Mouse (Mus musculus) liver, embryonic 13.5 days (tissue): Measurements from ENCODE around the gene Mrpl52. TPM values are rescaled to one million over a fixed set of nuclear protein-coding genes. Genes with fewer than 3 reads are reported as not detected.

Experiments used
- ATAC-seq: fragments of 200-750 bp; cut with Nextera tagmentation; 2 replicates; pipeline ENCODE4 v1.8.0; 2017; ENCODE audit warnings: low read depth, mild to moderate bottlenecking, moderate number of reproducible peaks, moderate library complexity
- DNase-seq: peaks from one replicate; pipeline ENCODE4 v3.0.0; 2022
- H3K27ac ChIP-seq: fragments of 300-500 bp; sonication (generic); 2 replicates; pipeline ENCODE4 v1.5.1; 2015; ENCODE audit warnings: moderate library complexity, mild to moderate bottlenecking, inconsistent platforms
- H3K27me3 ChIP-seq: fragments of 300-500 bp; sonication (generic); 2 replicates; pipeline ENCODE4 v1.6.1; 2015; ENCODE audit warnings: mild to moderate bottlenecking, inconsistent platforms
- H3K36me3 ChIP-seq: fragments of 300-500 bp; sonication (generic); 2 replicates; pipeline ENCODE4 v1.6.1; 2015; ENCODE audit warnings: mild to moderate bottlenecking, inconsistent platforms
- H3K4me1 ChIP-seq: fragments of 300-500 bp; sonication (generic); replicated peaks from 2 replicates; pipeline ENCODE4 v1.6.1; 2015; ENCODE audit warnings: inconsistent platforms
- H3K4me2 ChIP-seq: fragments of 300-500 bp; sonication (generic); 2 replicates; pipeline ENCODE4 v1.6.1; 2015; ENCODE audit warnings: inconsistent platforms, mild to moderate bottlenecking, moderate library complexity
- H3K4me3 ChIP-seq: fragments of 300-500 bp; sonication (generic); replicated peaks from 2 replicates; pipeline ENCODE4 v1.5.1; 2015; ENCODE audit warnings: mild to moderate bottlenecking, inconsistent platforms
- H3K9ac ChIP-seq: fragments of 300-500 bp; sonication (generic); 2 replicates; pipeline ENCODE4 v1.6.1; 2015; ENCODE audit warnings: mild to moderate bottlenecking, inconsistent platforms
- H3K9me3 ChIP-seq: fragments of 300-500 bp; sonication (generic); replicated peaks from 2 replicates; pipeline ENCODE4 v1.6.1; 2016; ENCODE audit warnings: inconsistent platforms
- WGBS: fragments of 180-500 bp; shearing (Covaris S2); methylation state at CpG from one replicate; pipeline ENCODE4 v1.1.7; 2015; ENCODE audit not compliant: insufficient replicate concordance; 5-methylcytosine and 5-hydroxymethylcytosine counted together
- polyA plus RNA-seq: library from polyadenylated mRNA; unstranded; fragments of >200 nt; fragmentation: Nextera tagmentation; extraction: Ambion mirVana; gene quantifications from 2 replicates; pipeline ENCODE4 v1.2.1, GENCODE M21; 2015

Mrpl52 gene
- polyA plus RNA-seq, 1 experiment from 2014 or later = 244 TPM

GRCm38 (mm10) chr14:54426003-54426688 is 563 bp upstream of the Mrpl52 start:
- Histone ChIP-seq H3K27ac (peak overlapping the region; percentile 84), H3K4me1 (peaks cover 73% of the 10 kb centered on the region), H3K27me3 (peaks cover 21% of the 10 kb centered on the region), H3K9ac (peak overlapping the region; percentile 83), H3K4me3 (peak overlapping the region; percentile 82), H3K36me3 (peaks cover 20% of the 10 kb centered on the region), H3K4me2 (peak overlapping the region; percentile 73), H3K9me3 (no peaks in the 10 kb centered on the region)
- no peak for DNase-seq
- no peak for ATAC-seq
- 27% methylated on average over 14 of the region's 14 CpGs for WGBS

GRCm38 (mm10) chr14:54427696-54428095 is 987 bp downstream of the Mrpl52 start:
- Histone ChIP-seq H3K4me2 (peak overlapping the region; percentile 73), H3K9me3 (no peaks in the 10 kb centered on the region), H3K9ac (peak overlapping the region; percentile 83), H3K27ac (0 out of 2 replicates have a peak overlapping the region, but pooled peaks have one; percentile 84), H3K36me3 (peaks cover 20% of the 10 kb centered on the region), H3K4me3 (peak overlapping the region; percentile 82), H3K27me3 (peaks cover 36% of the 10 kb centered on the region), H3K4me1 (peaks cover 88% of the 10 kb centered on the region)
- ATAC-seq (no peak), DNase-seq (no peak)
- WGBS = 80% methylated on average over 7 of the region's 7 CpGs

GRCm38 (mm10) chr14:54428421-54428820 is 1.7 kb downstream of the Mrpl52 start:
- Histone ChIP-seq H3K27me3 (peaks cover 43% of the 10 kb centered on the region), H3K36me3 (peaks cover 20% of the 10 kb centered on the region), H3K4me1 (peaks cover 91% of the 10 kb centered on the region), H3K9ac (no peak overlapping the region; the same call in 1 of the 2 replicates), H3K4me3 (no peak overlapping the region), H3K27ac (no peak overlapping the region), H3K4me2 (peak overlapping the region; percentile 73; the same call in 1 of the 2 replicates), H3K9me3 (no peaks in the 10 kb centered on the region)
- no peak for DNase-seq
- 80% methylated on average over 5 of the region's 5 CpGs for WGBS
- no peak for ATAC-seq

GRCm38 (mm10) chr14:54429332-54430093 is 2.8 kb downstream of the Mrpl52 start:
- Histone ChIP-seq H3K4me3 (no peak overlapping the region), H3K9ac (no peak overlapping the region), H3K27ac (peak overlapping the region; percentile 80), H3K9me3 (no peaks in the 10 kb centered on the region), H3K4me2 (no peak overlapping the region), H3K27me3 (peaks cover 54% of the 10 kb centered on the region), H3K36me3 (peaks cover 20% of the 10 kb centered on the region), H3K4me1 (peaks cover 93% of the 10 kb centered on the region)
- no peak for DNase-seq
- no peak for ATAC-seq
- WGBS = 62% methylated on average over 7 of the region's 7 CpGs

- H3K4me3 ChIP-seq = peak overlapping the region; percentile 66
- H3K27ac ChIP-seq = peak overlapping the region; percentile 80
- H3K27me3 ChIP-seq = peaks cover 61% of the 10 kb centered on the region
- WGBS = 11% methylated on average over 18 of the region's 18 CpGs
- ATAC-seq (no peak), DNase-seq (no peak)
- peaks cover 23% of the 10 kb centered on the region for H3K36me3 ChIP-seq
- H3K9ac ChIP-seq = peak overlapping the region; percentile 77
- H3K4me2 ChIP-seq = peak overlapping the region; percentile 69
- H3K9me3 ChIP-seq = no peaks in the 10 kb centered on the region
- H3K4me1 ChIP-seq = peaks cover 82% of the 10 kb centered on the region
Observed at GRCm38 (mm10) chr14:54430406-54431145, 3.9 kb downstream of the Mrpl52 start.

- H3K27me3 ChIP-seq = peaks cover 61% of the 10 kb centered on the region
- DNase-seq (no peak), ATAC-seq (no peak)
- H3K27ac ChIP-seq = peak within 1 kb of the TSS; percentile 80
- H3K9me3 ChIP-seq = no peaks in the 10 kb centered on the region
- peak within 1 kb of the TSS; percentile 66 for H3K4me3 ChIP-seq
- peak within 1 kb of the TSS; percentile 77 for H3K9ac ChIP-seq
- H3K4me1 ChIP-seq = peaks cover 73% of the 10 kb centered on the region
- H3K36me3 ChIP-seq = peaks cover 29% of the 10 kb centered on the region
- peak within 1 kb of the TSS; percentile 69 for H3K4me2 ChIP-seq
- 2% methylated on average over 47 of the region's 49 CpGs for WGBS
Observed at GRCm38 (mm10) chr14:54431334-54432077, 4.8 kb downstream of the Mrpl52 start, which contains the start of gene Mmp14. Gene Mmp14, plus strand, starts transcription at chr14:54431612.

- peak overlapping the region; percentile 66 for H3K4me3 ChIP-seq
- H3K4me1 ChIP-seq = peaks cover 71% of the 10 kb centered on the region
- ATAC-seq (no peak), DNase-seq (no peak)
- peak overlapping the region; percentile 77 for H3K9ac ChIP-seq
- peaks cover 29% of the 10 kb centered on the region for H3K36me3 ChIP-seq
- peak overlapping the region; percentile 69 for H3K4me2 ChIP-seq
- H3K27ac ChIP-seq = peak overlapping the region; percentile 80
- 4% methylated on average over 54 of the region's 54 CpGs for WGBS
- no peaks in the 10 kb centered on the region for H3K9me3 ChIP-seq
- H3K27me3 ChIP-seq = peaks cover 61% of the 10 kb centered on the region
Observed at GRCm38 (mm10) chr14:54432078-54432836, 5.5 kb downstream of the Mrpl52 start.

GRCm38 (mm10) chr14:54432837-54433830 is 6.4 kb downstream of the Mrpl52 start:
- Histone ChIP-seq H3K27me3 (peaks cover 61% of the 10 kb centered on the region), H3K9ac (peak overlapping the region; percentile 77), H3K4me2 (peak overlapping the region; percentile 69), H3K4me3 (peak overlapping the region; percentile 66), H3K9me3 (no peaks in the 10 kb centered on the region), H3K4me1 (peaks cover 62% of the 10 kb centered on the region), H3K36me3 (peaks cover 29% of the 10 kb centered on the region), H3K27ac (peak overlapping the region; percentile 80)
- ATAC-seq (no peak), DNase-seq (no peak)
- 19% methylated on average over 17 of the region's 17 CpGs for WGBS

GRCm38 (mm10) chr14:54433941-54434531 is 7.3 kb downstream of the Mrpl52 start:
- DNase-seq (no peak), ATAC-seq (peak; percentile 48)
- Histone ChIP-seq H3K27ac (peak overlapping the region; percentile 30), H3K9ac (0 out of 2 replicates have a peak overlapping the region, but pooled peaks have one; percentile 77), H3K36me3 (peaks cover 26% of the 10 kb centered on the region), H3K27me3 (peaks cover 61% of the 10 kb centered on the region), H3K4me1 (peaks cover 54% of the 10 kb centered on the region), H3K4me2 (peak overlapping the region; percentile 69), H3K9me3 (no peaks in the 10 kb centered on the region), H3K4me3 (peak overlapping the region; percentile 66)
- 48% methylated on average over 12 of the region's 12 CpGs for WGBS
